Mouse (Mus musculus) erythroblast, embryonic 14.5 days (primary cell): ENCODE data around the gene Rwdd4a.

ENCODE experiments used
- GATA1 ChIP-seq: IDR thresholded peaks from 2 replicates; pipeline ENCODE4 v1.6.1; 2012; ENCODE audit warnings: low read length, inconsistent platforms, mixed read lengths
- TAL1 ChIP-seq: IDR thresholded peaks from 3 replicates; pipeline ENCODE4 v1.6.1; 2012; ENCODE audit warnings: low read length, inconsistent platforms, mixed read lengths

DNA sequence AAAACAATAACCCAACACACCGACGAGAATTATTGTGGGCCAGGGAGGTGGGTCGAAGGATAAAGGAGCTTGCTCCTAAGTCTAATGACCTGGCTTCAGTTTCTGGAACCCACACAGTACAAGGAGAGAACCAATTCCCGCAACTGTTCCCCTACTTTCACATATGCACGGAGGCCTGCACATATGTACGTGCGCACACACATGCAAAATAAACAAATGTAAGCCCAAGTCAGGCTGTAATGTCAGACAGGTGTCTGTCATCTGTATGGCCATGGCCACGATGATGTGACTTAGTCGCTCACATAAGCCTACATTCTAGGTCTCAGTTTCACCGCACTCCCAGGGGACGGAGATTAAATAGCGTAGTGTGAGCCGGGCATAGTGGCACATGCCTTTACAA lies 30.9 kb upstream of the Rwdd4a start:
- TF ChIP-seq TAL1 (no peak), GATA1 (no peak)
